Mouse (Mus musculus): Measurements from ENCODE around the gene Hspb7. TPM values are rescaled to one million over a fixed set of nuclear protein-coding genes. Genes with fewer than 3 reads are reported as not detected.
A peak's percentile ranks its signal among the peaks of the same experiment; 100 is the strongest.

The Hspb7 gene
- polyA plus RNA-seq, 1 experiment from 2014 or later, result 0.04 TPM

GRCm38 (mm10) chr4:141464722-141465121 is 44.1 kb downstream of the Hspb7 start:
- Histone ChIP-seq H3K4me2 (ENCODE audit: low read depth, low read length) (no peak overlapping the region), H3K9ac (replicated peaks) (no peak overlapping the region), H3K36me3 (replicated peaks; ENCODE audit: insufficient read depth, low read length) (peaks cover 60% of the 10 kb centered on the region), H3K27ac (ENCODE audit: low read depth) (no peak overlapping the region), H3K9me3 (ENCODE audit: low read length) (no peaks in the 10 kb centered on the region), H3K27me3 (ENCODE audit: insufficient read depth, low read length) (no peaks in the 10 kb centered on the region), H3K4me1 (ENCODE audit: insufficient read depth) (no peaks in the 10 kb centered on the region), H3K4me3 (ENCODE audit: low read depth, low read length) (no peak overlapping the region)
- TF ChIP-seq CTCF (IDR thresholded peaks at IDR 0.05; ENCODE audit: low read depth) (no peak), EP300 (IDR thresholded peaks at IDR 0.05; ENCODE audit: low read depth) (no peak)
- ATAC-seq (no peak), DNase-seq (no peak)
- WGBS (ENCODE audit: insufficient replicate concordance), result 87% methylated on average over 16 of the region's 16 CpGs

- Histone ChIP-seq H3K4me2 (ENCODE audit: low read depth, low read length) (no peak overlapping the region), H3K36me3 (replicated peaks; ENCODE audit: insufficient read depth, low read length) (peaks cover 68% of the 10 kb centered on the region), H3K27me3 (ENCODE audit: insufficient read depth, low read length) (no peaks in the 10 kb centered on the region), H3K9me3 (ENCODE audit: low read length) (no peaks in the 10 kb centered on the region), H3K4me3 (ENCODE audit: low read depth, low read length) (no peak overlapping the region), H3K4me1 (ENCODE audit: insufficient read depth) (no peaks in the 10 kb centered on the region), H3K9ac (replicated peaks) (no peak overlapping the region), H3K27ac (ENCODE audit: low read depth) (no peak overlapping the region)
- WGBS (ENCODE audit: insufficient replicate concordance), result 89% methylated on average over 34 of the region's 34 CpGs
- no peak for TF ChIP-seq CTCF (IDR thresholded peaks at IDR 0.05; ENCODE audit: low read depth)
- no peak for TF ChIP-seq EP300 (IDR thresholded peaks at IDR 0.05; ENCODE audit: low read depth)
- ATAC-seq (no peak), DNase-seq (peak; percentile 14)
Measured at GRCm38 (mm10) chr4:141465512-141466288, 45.1 kb downstream of the Hspb7 start.

- Histone ChIP-seq H3K4me3 (ENCODE audit: low read depth, low read length) (no peak overlapping the region), H3K27ac (ENCODE audit: low read depth) (no peak overlapping the region), H3K27me3 (ENCODE audit: insufficient read depth, low read length) (no peaks in the 10 kb centered on the region), H3K9ac (replicated peaks) (no peak overlapping the region), H3K4me2 (ENCODE audit: low read depth, low read length) (no peak overlapping the region), H3K36me3 (replicated peaks; ENCODE audit: insufficient read depth, low read length) (peaks cover 74% of the 10 kb centered on the region), H3K9me3 (ENCODE audit: low read length) (no peaks in the 10 kb centered on the region), H3K4me1 (ENCODE audit: insufficient read depth) (no peaks in the 10 kb centered on the region)
- ATAC-seq (no peak), DNase-seq (peak; percentile 11)
- TF ChIP-seq EP300 (IDR thresholded peaks at IDR 0.05; ENCODE audit: low read depth) (no peak), CTCF (IDR thresholded peaks at IDR 0.05; ENCODE audit: low read depth) (no peak)
- 88% methylated on average over 16 of the region's 16 CpGs for WGBS (ENCODE audit: insufficient replicate concordance)
Measured at GRCm38 (mm10) chr4:141466289-141466795, 45.8 kb downstream of the Hspb7 start.

- Histone ChIP-seq H3K4me3 (ENCODE audit: low read depth, low read length) (no peak overlapping the region), H3K27ac (ENCODE audit: low read depth) (no peak overlapping the region), H3K4me2 (ENCODE audit: low read depth, low read length) (no peak overlapping the region), H3K4me1 (ENCODE audit: insufficient read depth) (no peaks in the 10 kb centered on the region), H3K27me3 (ENCODE audit: insufficient read depth, low read length) (no peaks in the 10 kb centered on the region), H3K36me3 (replicated peaks; ENCODE audit: insufficient read depth, low read length) (peaks cover 81% of the 10 kb centered on the region), H3K9ac (replicated peaks) (no peak overlapping the region), H3K9me3 (ENCODE audit: low read length) (no peaks in the 10 kb centered on the region)
- WGBS (ENCODE audit: insufficient replicate concordance), result 86% methylated on average over 15 of the region's 15 CpGs
- ATAC-seq (no peak), DNase-seq (peak; percentile 18)
- TF ChIP-seq CTCF (IDR thresholded peaks at IDR 0.05; ENCODE audit: low read depth) (0 out of 2 replicates have a peak, but pooled peaks have one; percentile 7), EP300 (IDR thresholded peaks at IDR 0.05; ENCODE audit: low read depth) (no peak)
Measured at GRCm38 (mm10) chr4:141466844-141467580, 46.4 kb downstream of the Hspb7 start.

GRCm38 (mm10) chr4:141467581-141467927 is 47.0 kb downstream of the Hspb7 start:
- peaks cover 86% of the 10 kb centered on the region for H3K36me3 ChIP-seq (replicated peaks; ENCODE audit: insufficient read depth, low read length)
- WGBS (ENCODE audit: insufficient replicate concordance), result 91% methylated on average over 6 of the region's 6 CpGs
- no peak for TF ChIP-seq CTCF (IDR thresholded peaks at IDR 0.05; ENCODE audit: low read depth)
- TF ChIP-seq EP300 (IDR thresholded peaks at IDR 0.05; ENCODE audit: low read depth), result no peak
- ATAC-seq (no peak), DNase-seq (no peak)
- H3K27me3 ChIP-seq (ENCODE audit: insufficient read depth, low read length), result no peaks in the 10 kb centered on the region
- H3K4me3 ChIP-seq (ENCODE audit: low read depth, low read length), result no peak overlapping the region
- no peak overlapping the region for H3K9ac ChIP-seq (replicated peaks)
- no peaks in the 10 kb centered on the region for H3K4me1 ChIP-seq (ENCODE audit: insufficient read depth)
- H3K9me3 ChIP-seq (ENCODE audit: low read length), result no peaks in the 10 kb centered on the region
- no peak overlapping the region for H3K4me2 ChIP-seq (ENCODE audit: low read depth, low read length)
- no peak overlapping the region for H3K27ac ChIP-seq (ENCODE audit: low read depth)

- ATAC-seq (no peak), DNase-seq (no peak)
- 72% methylated on average over 10 of the region's 10 CpGs for whole genome bisulfite sequencing (ENCODE audit: insufficient replicate concordance)
- Histone ChIP-seq H3K4me2 (ENCODE audit: low read depth, low read length) (no peak overlapping the region), H3K9ac (replicated peaks) (no peak overlapping the region), H3K9me3 (ENCODE audit: low read length) (no peaks in the 10 kb centered on the region), H3K36me3 (replicated peaks; ENCODE audit: insufficient read depth, low read length) (peaks cover 95% of the 10 kb centered on the region), H3K4me1 (ENCODE audit: insufficient read depth) (no peaks in the 10 kb centered on the region), H3K27ac (ENCODE audit: low read depth) (no peak overlapping the region), H3K27me3 (ENCODE audit: insufficient read depth, low read length) (no peaks in the 10 kb centered on the region), H3K4me3 (ENCODE audit: low read depth, low read length) (no peak overlapping the region)
- TF ChIP-seq EP300 (IDR thresholded peaks at IDR 0.05; ENCODE audit: low read depth), result no peak
- no peak for TF ChIP-seq CTCF (IDR thresholded peaks at IDR 0.05; ENCODE audit: low read depth)
Measured at GRCm38 (mm10) chr4:141468576-141468975, 48.0 kb downstream of the Hspb7 start.

Measured in liver, postnatal 0 days (tissue).